In the genomic region with DNA sequence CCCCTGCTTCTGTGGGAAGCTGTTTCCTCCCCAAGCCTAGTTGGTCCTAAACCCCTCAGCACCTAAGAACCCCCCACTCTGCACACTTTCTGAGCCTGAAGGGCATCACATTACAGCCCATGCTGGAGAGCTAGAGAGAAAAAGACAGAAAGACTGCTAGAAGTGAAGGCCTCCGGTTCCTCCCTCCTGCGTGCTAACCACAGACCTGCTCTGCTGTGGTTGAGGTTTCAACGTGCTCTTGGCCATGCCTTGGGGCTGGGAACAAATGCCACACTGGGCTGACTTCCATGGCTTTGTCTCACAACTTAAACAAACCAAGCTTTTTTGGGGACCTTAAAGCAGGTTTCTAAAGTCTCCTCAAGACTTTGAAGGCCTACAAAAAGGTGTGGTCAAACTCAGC, we compare ENCODE assay signal across 33 mouse cellular contexts. TPM values are rescaled to one million over a fixed set of nuclear protein-coding genes. Genes with fewer than 3 reads are reported as not detected.
"Had no signal": no experiment of that assay in that cellular context is flagged by ENCODE, and none has a peak within 500 bp of the region (broad histone marks: within the 10 kb centered on the region; RNA-seq: fewer than 3 reads in every experiment).

No protein-coding gene starts in this region.

- H3K4me1 ChIP-seq: liver, embryonic 12.5 days; liver, embryonic 13.5 days; liver, embryonic 15.5 days; lung, embryonic 15.5 days; megakaryocyte, embryonic 14.5 days; midbrain, embryonic 12.5 days; midbrain, embryonic 13.5 days; midbrain, embryonic 15.5 days had no signal

- H3K9me3 ChIP-seq: limb, embryonic 10.5 days; limb, embryonic 12.5 days; limb, embryonic 13.5 days; limb, embryonic 15.5 days; liver, embryonic 12.5 days; liver, embryonic 13.5 days; liver, embryonic 15.5 days; lung, embryonic 15.5 days; megakaryocyte, embryonic 14.5 days; midbrain, embryonic 12.5 days; midbrain, embryonic 13.5 days; midbrain, embryonic 15.5 days; neural tube, embryonic 12.5 days; neural tube, embryonic 13.5 days had no signal

- H3K36me3 ChIP-seq: limb, embryonic 10.5 days; limb, embryonic 12.5 days; liver, embryonic 12.5 days; liver, embryonic 13.5 days; liver, embryonic 15.5 days; lung, embryonic 15.5 days; midbrain, embryonic 12.5 days; midbrain, embryonic 13.5 days; midbrain, embryonic 15.5 days; neural tube, embryonic 12.5 days; neural tube, embryonic 13.5 days had no signal

- DNase-seq: left cerebral cortex, postnatal 4 days; liver; liver, embryonic 13.5 days; liver, postnatal 0 days; lung, adult 18-20 months; lung, adult 2 months; lung, embryonic 14.5 days; lung, postnatal 10 days; lung, postnatal 14 days; lung, postnatal 4 days; midbrain, embryonic 14.5 days had no signal

- ATAC-seq: liver, embryonic 12.5 days; liver, postnatal 0 days; lung, postnatal 0 days; midbrain, embryonic 13.5 days; midbrain, embryonic 15.5 days; midbrain, embryonic 16.5 days had no signal

- H3K4me3 ChIP-seq: left cerebral cortex, adult 2 months; limb, embryonic 10.5 days; limb, embryonic 12.5 days; limb, embryonic 13.5 days; limb, embryonic 15.5 days; liver, embryonic 12.5 days; liver, embryonic 13.5 days; liver, embryonic 15.5 days; lung, embryonic 15.5 days; megakaryocyte, embryonic 14.5 days; midbrain, embryonic 12.5 days; midbrain, embryonic 13.5 days; midbrain, embryonic 15.5 days; myocyte; neural tube, embryonic 12.5 days; neural tube, embryonic 13.5 days had no signal

- H3K27ac ChIP-seq: left cerebral cortex, adult 2 months; limb, embryonic 10.5 days; limb, embryonic 12.5 days; limb, embryonic 13.5 days; limb, embryonic 15.5 days; liver, embryonic 12.5 days; liver, embryonic 13.5 days; liver, embryonic 14.5 days; liver, embryonic 15.5 days; lung, embryonic 15.5 days; macrophage; midbrain, embryonic 12.5 days; midbrain, embryonic 13.5 days; midbrain, embryonic 15.5 days; neural tube, embryonic 12.5 days; neural tube, embryonic 13.5 days had no signal

- H3K27me3 ChIP-seq: limb, embryonic 12.5 days; limb, embryonic 13.5 days; limb, embryonic 15.5 days; liver, embryonic 12.5 days; liver, embryonic 13.5 days; liver, embryonic 15.5 days; lung, embryonic 15.5 days; midbrain, embryonic 12.5 days; midbrain, embryonic 13.5 days; midbrain, embryonic 15.5 days; neural tube, embryonic 12.5 days; neural tube, embryonic 13.5 days had no signal

- H3K9ac ChIP-seq: limb, embryonic 12.5 days; limb, embryonic 13.5 days; limb, embryonic 15.5 days; liver, embryonic 12.5 days; liver, embryonic 13.5 days; liver, embryonic 14.5 days; liver, embryonic 15.5 days; liver, postnatal 0 days; lung, embryonic 14.5 days; lung, embryonic 15.5 days; midbrain, embryonic 12.5 days; midbrain, embryonic 13.5 days; midbrain, embryonic 15.5 days; neural tube, embryonic 12.5 days; neural tube, embryonic 13.5 days had no signal

- H3K4me2 ChIP-seq: limb, embryonic 12.5 days; limb, embryonic 13.5 days; limb, embryonic 15.5 days; liver, embryonic 11.5 days; liver, embryonic 12.5 days; liver, embryonic 13.5 days; liver, embryonic 15.5 days; lung, embryonic 14.5 days; lung, embryonic 15.5 days; midbrain, embryonic 12.5 days; midbrain, embryonic 13.5 days; midbrain, embryonic 15.5 days; neural tube, embryonic 12.5 days; neural tube, embryonic 13.5 days had no signal

RNA-seq across cellular contexts. Expression of gene Fbln5, which starts 16.4 kb away (rescaled TPM):
- total RNA-seq: megakaryocyte-erythroid progenitor cell, adult 5-6 weeks; monocyte, adult 5-6 weeks had no signal
